Mouse (Mus musculus): ENCODE measurements around the gene Sipa1l3.

The Sipa1l3 gene

GRCm38 (mm10) chr7:29416906-29417305 is 101.5 kb downstream of the Sipa1l3 start:
- DNase-seq (ENCODE audit: extremely low read depth, low read depth) = no peak

DNA sequence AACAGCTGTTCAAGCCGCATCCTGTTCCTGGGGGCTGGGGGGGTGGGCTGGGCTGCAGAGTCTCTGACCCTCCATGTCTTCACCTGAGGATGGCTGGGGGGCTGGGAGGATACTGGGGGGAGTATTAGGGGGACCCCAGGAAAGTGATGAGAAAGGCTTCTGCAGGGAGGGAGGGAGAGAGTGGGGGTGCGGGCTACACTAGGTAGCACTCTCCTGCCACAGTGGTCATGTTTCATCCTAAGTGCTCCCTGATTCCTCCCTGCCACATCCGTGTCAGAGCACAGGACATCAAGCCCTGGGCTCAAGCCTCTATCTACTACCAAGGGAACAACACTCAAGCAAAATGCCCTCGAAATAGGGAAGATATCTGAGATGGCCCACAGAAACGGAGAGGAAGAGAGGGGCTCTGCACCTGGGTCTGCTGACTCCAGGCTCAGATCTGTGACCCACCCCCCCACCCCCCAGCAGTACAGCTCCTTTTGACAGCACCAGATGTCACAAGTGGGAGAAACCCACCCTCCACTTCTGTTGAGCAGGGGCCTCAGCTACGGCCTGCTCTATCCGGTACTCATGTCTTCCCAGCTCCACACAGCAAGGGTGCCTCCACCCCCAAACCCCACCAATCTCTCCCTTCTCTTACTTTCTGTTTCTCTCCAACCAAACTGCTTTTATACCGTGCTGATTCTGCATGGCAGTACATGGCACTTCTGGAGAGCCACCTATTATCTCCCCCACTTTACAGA is 106.4 kb downstream of the Sipa1l3 start:
- no peak for DNase-seq (ENCODE audit: extremely low read depth, low read depth)

DNA sequence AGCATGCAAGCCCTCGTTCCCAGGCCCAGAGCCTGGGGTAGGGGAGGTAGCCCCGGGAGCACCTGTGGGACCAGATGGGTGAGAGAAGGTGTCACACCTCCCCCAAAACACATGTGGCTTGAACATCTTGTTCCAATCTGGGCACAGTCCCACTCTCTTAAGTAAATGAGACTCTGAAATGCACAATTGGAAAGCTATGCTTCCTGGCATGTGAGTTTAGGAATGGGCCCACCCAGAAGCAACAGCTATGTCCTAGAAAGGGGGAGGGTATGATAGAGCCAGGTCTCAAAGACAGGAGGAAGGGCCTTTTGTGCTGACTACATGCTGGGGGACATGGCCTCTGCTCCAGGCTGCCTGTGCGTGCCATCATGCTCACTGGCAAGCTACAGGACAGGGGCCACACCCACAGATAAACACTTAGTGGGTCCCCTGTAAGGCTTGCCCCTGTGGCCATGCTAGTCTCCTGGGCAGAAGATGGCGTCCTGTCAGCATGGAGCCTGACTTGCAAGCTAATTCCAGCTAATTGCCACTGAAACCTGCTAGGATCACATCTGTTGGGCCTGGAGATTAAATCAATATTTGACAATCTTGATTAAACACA is 107.1 kb downstream of the Sipa1l3 start:
- DNase-seq (ENCODE audit: extremely low read depth, low read depth) = no peak

DNA sequence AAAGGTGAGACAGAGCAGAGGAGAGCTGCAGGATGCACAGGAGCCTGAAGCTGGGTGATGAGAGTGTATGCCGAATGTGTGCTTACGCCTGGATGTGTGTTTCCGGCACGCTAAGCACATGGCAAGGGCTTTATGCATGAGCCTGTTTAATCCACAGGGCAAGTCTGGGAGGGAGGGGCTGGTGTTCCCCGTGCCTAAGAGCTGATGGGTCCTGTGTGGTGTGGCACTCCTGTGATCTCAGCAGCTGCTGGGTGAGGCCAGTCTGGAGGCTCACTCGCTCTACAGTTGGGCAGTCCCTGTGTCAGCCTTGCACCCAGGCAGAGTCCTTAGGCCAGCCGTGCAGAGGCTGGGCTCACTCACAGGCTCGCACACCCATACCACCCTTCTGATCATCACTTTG is 108.0 kb downstream of the Sipa1l3 start:
- no peak for DNase-seq (ENCODE audit: extremely low read depth, low read depth)

GRCm38 (mm10) chr7:29406855-29407254 is 111.6 kb downstream of the Sipa1l3 start:
- DNase-seq (ENCODE audit: extremely low read depth, low read depth) = no peak

DNA sequence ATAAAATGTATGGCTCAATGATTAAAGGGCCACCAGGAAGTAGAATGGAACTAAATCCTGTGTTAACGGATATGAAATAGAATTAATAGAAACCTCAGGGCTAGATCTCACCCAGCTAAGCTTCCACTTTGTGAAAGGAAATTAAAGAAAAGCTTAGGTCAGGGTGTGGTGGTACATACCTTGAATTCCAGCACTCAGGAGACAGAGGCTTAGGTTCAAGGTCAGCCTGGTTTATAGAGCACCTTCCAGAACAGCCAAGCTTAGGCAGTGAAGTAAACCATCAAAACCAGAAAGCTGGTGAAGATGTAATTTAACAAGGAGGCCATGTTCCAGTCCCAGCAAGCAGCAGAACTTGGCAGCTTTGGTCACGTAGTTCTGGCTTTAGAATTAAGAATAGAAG is 114.3 kb downstream of the Sipa1l3 start:
- no peak for DNase-seq (ENCODE audit: extremely low read depth, low read depth)

DNA sequence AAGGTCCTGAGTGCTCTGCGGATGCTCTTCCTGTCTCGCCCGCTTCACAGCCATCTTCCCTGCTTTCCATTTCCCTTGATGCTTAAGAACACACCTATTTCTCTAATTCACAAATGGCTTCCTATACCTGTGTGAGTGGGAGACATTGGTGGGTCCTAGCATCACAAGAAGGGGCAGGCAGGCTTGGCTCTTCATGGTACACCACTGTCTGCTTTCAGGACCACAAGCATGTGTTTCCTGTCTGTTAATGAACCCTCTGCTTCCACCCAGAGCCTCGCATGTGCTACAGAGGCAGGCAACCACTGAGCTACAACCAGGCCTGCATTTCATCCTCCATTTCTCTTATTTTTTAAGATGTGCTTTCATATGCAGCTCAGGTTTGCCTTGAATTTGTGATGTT is 116.4 kb downstream of the Sipa1l3 start:
- DNase-seq (ENCODE audit: extremely low read depth, low read depth) = no peak

- DNase-seq (ENCODE audit: extremely low read depth, low read depth) = no peak
Measured at GRCm38 (mm10) chr7:29400451-29400850, 118.0 kb downstream of the Sipa1l3 start.

DNA sequence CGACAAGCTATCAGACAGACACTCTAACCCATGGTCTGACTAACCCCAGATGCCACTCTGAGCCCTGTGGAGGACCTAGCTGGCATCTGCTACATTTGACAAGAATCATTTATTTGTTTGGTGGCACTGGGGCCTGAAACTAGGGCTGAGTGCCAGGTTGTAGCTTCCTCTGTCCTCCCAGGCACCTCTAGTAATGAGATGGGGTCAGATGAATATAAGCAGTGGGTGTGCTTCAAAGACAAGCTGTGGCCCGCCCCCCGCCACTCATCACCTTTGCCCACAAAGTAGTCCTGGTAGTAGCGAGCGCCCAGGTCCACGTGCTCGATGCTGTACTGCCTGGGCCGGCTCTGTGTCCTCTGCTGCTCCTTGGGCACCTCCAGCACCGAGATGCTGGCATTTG is 119.4 kb downstream of the Sipa1l3 start:
- DNase-seq (ENCODE audit: extremely low read depth, low read depth) = no peak

DNA sequence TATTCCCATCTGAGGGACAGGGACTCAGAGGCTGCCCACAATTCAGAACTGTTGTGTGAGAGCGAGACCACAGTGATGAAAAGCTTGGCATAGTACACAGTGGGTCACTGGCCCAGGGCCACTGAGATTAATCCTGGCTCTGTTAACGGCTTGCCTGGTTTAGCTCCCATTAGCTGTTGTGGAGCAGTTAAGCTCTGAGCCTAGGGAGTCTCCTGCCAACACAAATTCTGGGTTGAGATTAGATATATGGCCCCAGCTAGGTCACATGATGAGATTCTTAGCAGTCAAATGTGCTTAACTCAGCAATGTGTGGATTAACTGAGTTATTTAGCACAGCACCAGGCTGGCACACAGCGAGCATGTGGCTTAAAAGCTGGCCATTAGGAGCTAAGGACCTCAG is 121.0 kb downstream of the Sipa1l3 start:
- no peak for DNase-seq (ENCODE audit: extremely low read depth, low read depth)

DNA sequence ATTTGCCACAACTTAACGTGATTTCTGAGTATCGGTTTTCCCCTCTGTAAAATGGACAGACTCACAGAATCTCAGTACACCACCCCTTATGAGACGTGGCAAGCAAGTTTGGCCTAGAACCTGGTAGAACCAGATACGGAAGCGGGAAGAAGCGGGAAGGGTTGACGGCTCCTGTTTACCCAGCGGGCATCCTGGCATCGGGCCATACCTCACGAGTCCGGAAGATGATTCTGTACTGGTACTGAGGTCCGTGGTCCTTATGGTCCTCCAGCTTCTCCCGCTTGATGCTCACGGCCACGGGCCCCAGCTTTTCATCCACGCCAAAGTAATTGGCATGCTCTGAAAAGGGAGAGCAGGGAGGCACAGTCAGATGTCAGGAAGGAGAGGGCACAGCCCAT is 121.5 kb downstream of the Sipa1l3 start:
- no peak for DNase-seq (ENCODE audit: extremely low read depth, low read depth)

DNA sequence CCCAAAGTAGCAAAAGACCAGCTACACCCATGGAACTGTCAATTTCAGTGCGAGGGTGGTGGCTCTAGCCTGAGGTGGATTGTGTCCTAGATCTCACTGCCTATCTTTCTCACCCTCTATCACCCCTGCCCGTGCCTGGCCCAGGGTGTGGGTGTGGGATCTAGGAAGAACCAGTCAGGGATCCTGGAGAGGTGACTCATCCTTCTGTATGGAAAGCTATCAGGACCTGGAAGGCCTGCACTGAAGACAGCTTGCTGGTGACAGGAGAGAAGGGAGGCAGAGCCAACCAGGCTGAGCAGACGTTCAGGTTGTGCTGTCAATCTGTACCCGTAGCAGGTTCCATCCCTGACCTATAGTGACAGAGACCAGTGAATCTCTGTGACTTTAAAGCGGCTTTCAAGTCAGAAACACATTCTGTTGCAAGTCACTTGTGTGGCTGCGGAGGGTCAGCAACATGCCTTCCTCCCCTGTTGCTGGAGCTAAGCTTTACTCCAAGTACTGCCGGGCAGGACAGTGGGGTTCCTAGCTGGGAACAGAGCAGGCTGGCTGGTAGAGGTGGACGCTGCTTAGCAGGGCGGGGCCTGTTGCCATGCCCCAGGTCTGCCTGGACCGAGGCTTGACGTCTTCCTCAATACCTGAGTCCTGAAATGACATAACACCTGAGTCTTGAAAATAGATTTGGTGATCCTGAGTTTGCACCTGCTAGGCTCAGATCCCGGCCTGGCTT is 122.1 kb downstream of the Sipa1l3 start:
- DNase-seq (ENCODE audit: extremely low read depth, low read depth) = no peak

GRCm38 (mm10) chr7:29395179-29395578 is 123.3 kb downstream of the Sipa1l3 start:
- no peak for DNase-seq (ENCODE audit: extremely low read depth, low read depth)

- no peak for DNase-seq (ENCODE audit: extremely low read depth, low read depth)
Measured at GRCm38 (mm10) chr7:29393292-29393691, 125.1 kb downstream of the Sipa1l3 start.

- peak; percentile 65 for DNase-seq (ENCODE audit: extremely low read depth, low read depth)
Measured at GRCm38 (mm10) chr7:29392805-29393204, 125.6 kb downstream of the Sipa1l3 start.

DNA sequence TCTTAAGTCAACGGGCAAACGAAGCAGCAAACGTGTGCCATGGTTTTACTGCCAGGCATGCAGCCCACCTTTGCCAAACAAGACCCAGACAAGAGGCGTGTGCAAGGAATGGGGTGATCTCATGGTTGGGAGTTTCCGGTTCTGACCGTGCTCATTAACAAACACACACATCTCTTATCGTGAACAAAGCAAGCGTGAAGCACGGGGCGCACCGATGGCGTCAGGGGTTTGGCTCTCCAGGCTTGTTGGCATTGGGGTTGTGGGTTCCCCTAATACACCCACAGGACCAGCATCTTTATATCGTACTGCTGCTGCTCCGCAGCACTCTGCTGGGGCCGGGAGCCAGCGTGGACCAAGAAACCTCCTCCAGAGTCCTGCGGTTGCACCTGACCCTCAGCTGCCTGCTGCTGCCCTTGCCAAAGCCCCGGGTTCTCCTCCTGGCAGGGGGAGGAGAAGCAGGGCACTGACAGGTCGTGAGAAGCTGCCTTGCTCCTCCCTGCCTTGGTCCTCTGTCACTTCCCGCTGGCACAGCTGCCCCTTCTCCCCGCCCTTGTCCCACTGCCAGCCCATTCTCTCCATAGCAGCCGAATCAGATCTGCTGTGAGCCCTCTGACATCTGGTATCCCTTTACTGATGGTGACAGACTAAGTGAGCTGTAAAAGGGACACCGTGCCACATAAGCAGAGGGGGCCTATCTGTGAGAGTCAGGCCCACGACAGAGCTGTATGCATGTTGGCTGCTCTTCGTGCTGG is 126.5 kb downstream of the Sipa1l3 start:
- DNase-seq (ENCODE audit: extremely low read depth, low read depth) = no peak

- DNase-seq (ENCODE audit: extremely low read depth, low read depth) = no peak
Measured at GRCm38 (mm10) chr7:29391112-29391760, 127.2 kb downstream of the Sipa1l3 start.

DNA sequence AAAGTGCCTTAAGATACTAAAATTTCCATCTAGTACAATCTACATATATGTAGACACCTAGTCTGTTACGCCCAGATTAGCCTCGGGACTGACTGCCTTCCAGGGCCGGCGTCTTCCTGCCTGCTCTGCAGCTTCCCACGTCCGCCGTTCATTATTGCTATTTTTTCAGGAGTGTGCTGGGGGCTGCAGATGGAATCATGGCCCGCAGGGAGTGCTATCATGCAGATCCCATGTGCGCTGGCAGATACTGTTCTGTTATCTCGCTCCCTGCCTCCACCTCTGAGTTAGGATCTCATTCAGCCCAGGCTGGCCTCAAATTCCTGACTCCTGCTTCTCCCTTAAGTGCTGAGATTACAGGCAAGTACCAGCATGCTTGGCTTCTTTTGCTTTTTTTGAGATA is 128.2 kb downstream of the Sipa1l3 start:
- DNase-seq (ENCODE audit: extremely low read depth, low read depth) = no peak

- no peak for DNase-seq (ENCODE audit: extremely low read depth, low read depth)
Measured at GRCm38 (mm10) chr7:29387524-29388068, 130.8 kb downstream of the Sipa1l3 start.

- no peak for DNase-seq (ENCODE audit: extremely low read depth, low read depth)
Measured at GRCm38 (mm10) chr7:29386349-29386748, 132.1 kb downstream of the Sipa1l3 start.

GRCm38 (mm10) chr7:29385791-29386190 is 132.7 kb downstream of the Sipa1l3 start:
- DNase-seq (ENCODE audit: extremely low read depth, low read depth) = no peak

Measured in MEL-GATA-1-ER (cell line).